42 mouse cellular contexts compared by ENCODE assay signal in genomic region chr9:108469430-108469829, GRCm38 (mm10). TPM values are rescaled to one million over a fixed set of nuclear protein-coding genes. Genes with fewer than 3 reads are reported as not detected.
"Had no signal": no experiment of that assay in that cellular context is flagged by ENCODE, and none has a peak within 500 bp of the region (broad histone marks: within the 10 kb centered on the region; RNA-seq: fewer than 3 reads in every experiment).

No protein-coding gene starts in this region.

- H3K9ac ChIP-seq: heart, embryonic 12.5 days; hindbrain, embryonic 13.5 days; hindbrain, embryonic 15.5 days; kidney, embryonic 15.5 days; limb, embryonic 13.5 days; limb, embryonic 15.5 days had no signal

- H3K27me3 ChIP-seq: heart, embryonic 12.5 days; hindbrain, embryonic 13.5 days; hindbrain, embryonic 15.5 days; kidney, embryonic 15.5 days; limb, embryonic 13.5 days; limb, embryonic 15.5 days had no signal

- H3K27ac ChIP-seq: gastrocnemius, adult 2 months; heart, embryonic 10.5 days; hindbrain, embryonic 13.5 days; hindbrain, embryonic 15.5 days; hindbrain, postnatal 0 days; kidney, embryonic 15.5 days; kidney, postnatal 0 days; limb, embryonic 13.5 days; limb, embryonic 15.5 days had no signal

- H3K4me1 ChIP-seq: heart, embryonic 10.5 days; heart, embryonic 12.5 days; hindbrain, embryonic 13.5 days; hindbrain, embryonic 15.5 days; kidney, embryonic 15.5 days; limb, embryonic 13.5 days; limb, embryonic 15.5 days had no signal

- DNase-seq: gastrocnemius, adult 2 months; gastrocnemius, postnatal 10 days; gastrocnemius, postnatal 25 days; heart, adult 18-20 months; heart, postnatal 10 days; kidney, adult 11 months; kidney, adult 2 months; kidney, adult 9 months; kidney, postnatal 14 days; kidney, postnatal 36 days; layer of hippocampus, adult 9-11 months; layer of hippocampus, postnatal 36 days; left cerebral cortex, postnatal 4 days had no signal

- H3K4me3 ChIP-seq: gastrocnemius, adult 2 months; heart, embryonic 10.5 days; heart, embryonic 12.5 days; hindbrain, embryonic 13.5 days; hindbrain, embryonic 15.5 days; kidney, embryonic 15.5 days; limb, embryonic 13.5 days; limb, embryonic 15.5 days had no signal

- ATAC-seq: hindbrain, postnatal 0 days had no signal

- H3K4me2 ChIP-seq: heart, embryonic 12.5 days; hindbrain, embryonic 13.5 days; hindbrain, embryonic 15.5 days; kidney, embryonic 15.5 days; limb, embryonic 13.5 days; limb, embryonic 15.5 days had no signal

- H3K9me3 ChIP-seq: heart, embryonic 10.5 days; heart, embryonic 12.5 days; hindbrain, embryonic 13.5 days; hindbrain, embryonic 15.5 days; kidney, embryonic 15.5 days; limb, embryonic 15.5 days had no signal

RNA-seq across cellular contexts. Expression of gene BC048562, which starts 33.1 kb away (rescaled TPM):
- total RNA-seq: gastrocnemius, adult 2 months; gastrocnemius, postnatal 10 days; gastrocnemius, postnatal 25 days; gastrocnemius, postnatal 4 days; granulocyte monocyte progenitor cell, adult 5-6 weeks; heart, adult 18-20 months; heart, adult 8-10 months; heart, postnatal 10 days; heart, postnatal 25 days; hematopoietic stem cell, adult 5-6 weeks; hindbrain, postnatal 0 days; layer of hippocampus, adult 18-20 months; layer of hippocampus, adult 8-10 months; layer of hippocampus, postnatal 14 days; layer of hippocampus, postnatal 36 days; left cerebral cortex, adult 18-20 months; left cerebral cortex, adult 8-10 months; left cerebral cortex, postnatal 10 days; left cerebral cortex, postnatal 25 days; left cerebral cortex, postnatal 4 days; liver, adult 2 months had no signal
- polyA plus RNA-seq: frontal cortex, adult 2 months; heart, embryonic 10.5 days; heart, embryonic 12.5 days; heart, embryonic 14.5 days; heart, embryonic 16.5 days; hindbrain, embryonic 11.5 days; hindbrain, embryonic 13.5 days; hindbrain, embryonic 15.5 days; hindbrain, postnatal 0 days; intestine, embryonic 14.5 days; kidney, adult 2 months; kidney, embryonic 15.5 days; kidney, postnatal 0 days; large intestine, adult 2 months; limb, embryonic 11.5 days; limb, embryonic 13.5 days; limb, embryonic 15.5 days; liver, adult 2 months had no signal
